Mouse (Mus musculus): ENCODE data around the gene P2ry6. TPM values are rescaled to one million over a fixed set of nuclear protein-coding genes. Genes with fewer than 3 reads are reported as not detected.

The P2ry6 gene
- polyA plus RNA-seq, 1 experiment from 2014 or later = 4.1 TPM

DNA sequence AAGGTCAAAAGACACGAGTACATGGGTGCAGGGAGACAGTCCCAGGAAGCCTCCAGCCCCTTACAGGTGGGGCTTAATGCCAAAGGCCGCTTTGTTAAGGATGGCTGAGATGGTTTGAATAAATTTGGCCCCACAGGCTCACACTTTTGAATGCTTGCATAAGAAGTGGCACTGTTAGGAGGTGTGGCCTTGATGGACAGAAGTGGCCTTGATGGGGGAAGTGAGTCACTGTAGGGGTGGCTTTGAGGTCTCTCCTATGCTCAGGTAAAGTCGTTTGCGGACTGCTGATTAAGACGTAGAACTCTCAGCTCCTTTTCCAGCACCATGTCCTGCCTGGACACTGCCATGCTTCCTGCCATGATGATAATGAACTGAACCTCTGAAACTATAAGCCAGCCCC is 76.6 kb downstream of the P2ry6 start:
- no peak overlapping the region for H3K9ac ChIP-seq
- no peak overlapping the region for H3K4me3 ChIP-seq (replicated peaks)
- H3K4me1 ChIP-seq (replicated peaks) = peaks cover 11% of the 10 kb centered on the region
- no peaks in the 10 kb centered on the region for H3K36me3 ChIP-seq (replicated peaks)
- WGBS (ENCODE audit: insufficient replicate concordance) = 68% methylated on average over 5 of the region's 5 CpGs
- ATAC-seq (ENCODE audit: insufficient read depth) = no peak
- peaks cover 37% of the 10 kb centered on the region for H3K27me3 ChIP-seq
- no peaks in the 10 kb centered on the region for H3K9me3 ChIP-seq (replicated peaks)
- no peak overlapping the region for H3K27ac ChIP-seq (replicated peaks)
- H3K4me2 ChIP-seq = no peak overlapping the region

DNA sequence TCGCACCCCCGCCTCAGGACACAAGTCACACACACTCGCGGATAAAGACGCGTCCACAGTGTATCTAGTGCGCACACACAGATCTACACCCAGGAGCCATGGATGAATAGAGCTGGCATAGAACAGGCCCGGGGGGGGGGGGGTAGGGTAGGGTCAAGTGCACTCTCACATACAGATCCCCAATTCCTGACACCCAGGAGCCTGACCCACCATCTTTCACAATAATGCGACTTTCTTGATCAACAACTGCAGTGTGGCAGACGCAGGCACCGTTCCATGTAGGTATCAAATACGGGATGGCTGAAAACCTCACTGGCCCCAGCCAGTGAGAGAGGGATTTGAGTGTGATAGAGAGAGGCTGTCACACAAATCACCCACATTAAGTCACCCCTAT is 79.6 kb downstream of the P2ry6 start:
- WGBS (ENCODE audit: insufficient replicate concordance) = 13% methylated on average over 12 of the region's 12 CpGs
- H3K36me3 ChIP-seq (replicated peaks) = no peaks in the 10 kb centered on the region
- H3K9me3 ChIP-seq (replicated peaks) = no peaks in the 10 kb centered on the region
- peak overlapping the region; percentile 72 for H3K4me2 ChIP-seq
- H3K4me3 ChIP-seq (replicated peaks) = peak overlapping the region; percentile 45
- no peak overlapping the region for H3K27ac ChIP-seq (replicated peaks)
- peaks cover 38% of the 10 kb centered on the region for H3K27me3 ChIP-seq
- H3K9ac ChIP-seq = peak overlapping the region; percentile 16; the same call in 1 of the 2 replicates
- H3K4me1 ChIP-seq (replicated peaks) = peaks cover 11% of the 10 kb centered on the region
- ATAC-seq (ENCODE audit: insufficient read depth) = no peak

DNA sequence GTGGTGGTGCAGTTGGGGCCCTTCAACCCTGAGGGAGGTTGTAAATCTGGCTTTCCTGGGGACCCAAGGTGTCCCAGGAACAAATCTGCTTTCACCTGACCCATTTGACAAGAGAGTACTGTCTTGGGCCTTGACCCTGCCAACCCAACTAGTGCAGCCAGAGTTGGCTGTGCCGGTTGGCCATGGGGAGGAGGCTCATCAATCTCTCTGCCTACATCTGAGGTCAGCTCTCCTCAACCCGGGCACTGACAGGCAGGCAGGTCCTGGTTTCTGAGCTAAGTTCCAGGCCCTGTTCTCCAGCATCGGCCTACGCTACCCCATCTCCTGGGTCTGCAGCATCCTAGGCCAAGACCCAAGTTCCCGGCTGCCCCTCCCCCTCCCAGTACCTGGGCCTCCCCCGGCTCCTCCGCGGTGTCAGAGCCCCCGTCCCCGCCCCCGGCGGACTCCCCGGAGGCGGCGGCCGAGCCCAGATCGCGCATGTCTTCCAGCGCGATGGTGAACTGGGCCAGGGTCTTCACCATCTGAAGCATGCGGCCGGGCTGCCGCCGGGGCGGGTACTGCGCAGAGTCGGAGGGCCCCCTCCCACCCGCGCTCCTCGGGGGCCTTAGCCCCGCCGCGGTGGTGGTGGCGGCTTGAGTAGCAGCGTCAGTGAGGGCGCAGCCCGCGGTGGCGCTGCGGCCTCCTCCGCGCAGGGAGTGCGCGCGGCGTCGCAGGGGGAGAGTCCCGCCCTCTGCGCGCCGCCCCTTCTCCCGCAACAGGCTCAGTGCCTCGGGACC is 80.2 kb downstream of the P2ry6 start:
- no peaks in the 10 kb centered on the region for H3K9me3 ChIP-seq (replicated peaks)
- H3K36me3 ChIP-seq (replicated peaks) = no peaks in the 10 kb centered on the region
- H3K4me3 ChIP-seq (replicated peaks) = peak overlapping the region; percentile 45
- peak overlapping the region; percentile 16; the same call in 1 of the 2 replicates for H3K9ac ChIP-seq
- 4% methylated on average over 53 of the region's 53 CpGs for WGBS (ENCODE audit: insufficient replicate concordance)
- H3K27ac ChIP-seq (replicated peaks) = no peak overlapping the region
- peaks cover 38% of the 10 kb centered on the region for H3K27me3 ChIP-seq
- ATAC-seq (ENCODE audit: insufficient read depth) = no peak
- peak overlapping the region; percentile 72 for H3K4me2 ChIP-seq
- H3K4me1 ChIP-seq (replicated peaks) = peaks cover 11% of the 10 kb centered on the region

DNA sequence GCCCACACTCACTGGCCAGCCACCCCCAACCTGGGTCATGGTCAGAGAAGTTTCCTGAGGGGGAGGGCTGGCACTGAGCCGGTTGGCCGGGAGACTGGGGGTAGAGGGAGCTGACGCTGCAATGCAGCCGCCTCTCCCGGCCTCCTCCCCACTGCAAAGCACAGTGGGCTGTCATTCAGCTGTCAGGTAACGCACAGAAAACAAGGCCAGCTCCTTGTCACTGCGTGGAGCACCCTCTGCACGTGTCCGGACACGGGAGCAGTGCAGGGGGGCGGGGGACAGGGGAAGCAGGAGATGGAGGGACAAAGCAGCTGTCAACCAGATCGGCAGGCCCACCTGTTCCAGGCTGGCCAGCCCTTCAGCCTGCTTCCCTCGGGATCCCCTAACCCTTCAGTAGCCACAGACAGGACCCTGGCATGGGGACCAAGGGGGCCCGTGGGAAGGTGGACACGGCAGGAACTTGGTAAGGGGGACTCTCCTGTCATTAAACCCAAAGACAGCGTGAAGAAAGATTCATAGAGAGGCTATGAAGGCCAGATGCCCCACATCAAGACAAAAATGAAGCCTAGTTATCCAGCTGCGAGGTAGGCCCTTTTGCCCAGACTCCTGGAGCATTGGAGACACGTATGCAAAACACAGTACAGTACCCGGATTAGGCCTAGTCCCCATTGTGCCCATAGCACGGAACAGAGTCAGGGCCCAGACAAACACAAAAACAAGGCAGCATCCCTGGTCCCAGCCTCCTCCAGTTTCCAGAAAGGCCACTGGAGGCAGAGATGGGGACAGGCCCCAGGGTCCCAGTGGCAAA is 81.0 kb downstream of the P2ry6 start:
- H3K27ac ChIP-seq (replicated peaks) = no peak overlapping the region
- 65% methylated on average over 20 of the region's 20 CpGs for WGBS (ENCODE audit: insufficient replicate concordance)
- H3K9ac ChIP-seq = no peak overlapping the region
- H3K27me3 ChIP-seq = peaks cover 38% of the 10 kb centered on the region
- peaks cover 11% of the 10 kb centered on the region for H3K4me1 ChIP-seq (replicated peaks)
- H3K4me2 ChIP-seq = no peak overlapping the region
- H3K4me3 ChIP-seq (replicated peaks) = no peak overlapping the region
- no peaks in the 10 kb centered on the region for H3K36me3 ChIP-seq (replicated peaks)
- no peaks in the 10 kb centered on the region for H3K9me3 ChIP-seq (replicated peaks)
- no peak for ATAC-seq (ENCODE audit: insufficient read depth)

Other genes with a start within 250 kb of the P2ry6 start
- gene Relt, start 111.2 kb downstream of the P2ry6 start, polyA plus RNA-seq (2015; fragmentation: Nextera tagmentation; extraction: Ambion mirVana) = 17.4 and 21.4 TPM in 2 replicates
- gene Arhgef17, start 42.5 kb downstream of the P2ry6 start, polyA plus RNA-seq (2015; fragmentation: Nextera tagmentation; extraction: Ambion mirVana) = 0.76 and 1.0 TPM in 2 replicates
- gene P2ry2, start 38.2 kb upstream of the P2ry6 start, polyA plus RNA-seq (2015; fragmentation: Nextera tagmentation; extraction: Ambion mirVana) = 1.5 and 2.1 TPM in 2 replicates
- 4.5 and 4.9 TPM in 2 replicates for gene Fchsd2, start 118.2 kb upstream of the P2ry6 start, polyA plus RNA-seq (2015; fragmentation: Nextera tagmentation; extraction: Ambion mirVana)